Comparison of ENCODE assay signal across 27 mouse cellular contexts in the genomic region with DNA sequence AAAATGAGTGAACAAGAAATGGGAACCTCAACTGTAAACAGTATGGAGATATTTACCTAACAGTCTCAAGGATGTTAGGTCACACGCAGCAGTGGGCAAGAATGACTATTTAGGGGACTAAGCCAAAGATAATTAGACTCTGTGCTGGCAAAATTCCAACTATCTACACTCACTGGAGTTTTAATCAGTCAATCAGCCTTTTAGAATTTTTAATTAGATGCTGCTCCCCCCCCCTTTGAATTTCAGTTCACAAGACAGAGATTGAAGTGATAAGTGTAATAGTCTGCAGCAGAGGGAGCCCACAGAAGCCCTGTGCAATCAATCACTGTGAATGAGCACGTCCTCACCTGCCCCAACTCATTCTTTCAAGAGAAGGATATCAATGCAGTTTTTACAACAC.
DNase-seq lines count a peak whose midpoint lies in the region; ATAC-seq and TF ChIP-seq lines count a peak whose summit lies in the region.
"Had no signal": no experiment of that assay in that cellular context is flagged by ENCODE, and none has a peak within 500 bp of the region (broad histone marks: within the 10 kb centered on the region; RNA-seq: fewer than 3 reads in every experiment).

No protein-coding gene starts in this region.

- H3K9ac ChIP-seq in hindbrain, embryonic 13.5 days = no peak overlapping the region
- no peak overlapping the region for H3K9ac ChIP-seq in hindbrain, embryonic 11.5 days (ENCODE audit: low read depth, low read length)
- H3K9ac ChIP-seq in midbrain, embryonic 13.5 days (replicated peaks) = no peak overlapping the region
- H3K9ac ChIP-seq in forebrain, embryonic 15.5 days (replicated peaks) = no peak overlapping the region
- H3K9ac ChIP-seq: heart, embryonic 12.5 days; liver, embryonic 14.5 days had no signal

- no peak for DNase-seq in hindbrain, embryonic 11.5 days (ENCODE audit: low spot score)
- DNase-seq in midbrain, embryonic 10.5 days (ENCODE audit: low spot score) = no peak
- peak; percentile 79 for DNase-seq in brain, embryonic 14.5 days (ENCODE audit: low read depth)
- DNase-seq in adrenal gland, postnatal 10 days = no peak
- DNase-seq: adrenal gland, adult 2 months; cerebellum, adult 8-10 months; cerebellum, postnatal 25 days; heart, adult 2 months; heart, postnatal 4 days; kidney, adult 11 months; kidney, postnatal 14 days; liver; lung, adult 2 months; lung, postnatal 14 days; right cerebral cortex, adult 18-20 months; spleen, adult 18-20 months; thymus, adult 18-20 months; thymus, postnatal 25 days had no signal

- 0 out of 2 replicates have a peak, but pooled peaks cover 5% of the 10 kb centered on the region for H3K4me1 ChIP-seq in hindbrain, embryonic 13.5 days (replicated peaks)
- no peaks in the 10 kb centered on the region for H3K4me1 ChIP-seq in hindbrain, embryonic 11.5 days (replicated peaks; ENCODE audit: control insufficient read depth, insufficient read depth, low read length)
- 0 out of 2 replicates have a peak, but pooled peaks cover 6% of the 10 kb centered on the region for H3K4me1 ChIP-seq in midbrain, embryonic 13.5 days (replicated peaks)
- H3K4me1 ChIP-seq in midbrain, embryonic 10.5 days = peaks cover 4% of the 10 kb centered on the region; the same call in 1 of the 2 replicates
- H3K4me1 ChIP-seq in forebrain, embryonic 15.5 days = peaks cover 6% of the 10 kb centered on the region
- H3K4me1 ChIP-seq: heart, embryonic 12.5 days had no signal

- no peak overlapping the region for H3K4me3 ChIP-seq in hindbrain, embryonic 13.5 days
- H3K4me3 ChIP-seq in hindbrain, embryonic 11.5 days (ENCODE audit: low read depth, low read length) = no peak overlapping the region
- H3K4me3 ChIP-seq in midbrain, embryonic 13.5 days (replicated peaks) = no peak overlapping the region
- no peak overlapping the region for H3K4me3 ChIP-seq in midbrain, embryonic 10.5 days
- no peak overlapping the region for H3K4me3 ChIP-seq in forebrain, embryonic 15.5 days
- H3K4me3 ChIP-seq: heart, adult 2 months; heart, embryonic 12.5 days had no signal

- no peaks in the 10 kb centered on the region for H3K36me3 ChIP-seq in hindbrain, embryonic 13.5 days
- H3K36me3 ChIP-seq in hindbrain, embryonic 11.5 days (ENCODE audit: control insufficient read depth, insufficient read depth, low read length) = no peaks in the 10 kb centered on the region
- H3K36me3 ChIP-seq in midbrain, embryonic 13.5 days = no peaks in the 10 kb centered on the region
- no peaks in the 10 kb centered on the region for H3K36me3 ChIP-seq in midbrain, embryonic 10.5 days
- no peaks in the 10 kb centered on the region for H3K36me3 ChIP-seq in forebrain, embryonic 15.5 days
- H3K36me3 ChIP-seq: heart, embryonic 12.5 days had no signal

- 51% methylated on average over 2 of the region's 2 CpGs for WGBS in hindbrain, embryonic 13.5 days
- WGBS in hindbrain, embryonic 11.5 days = 86% methylated on average over 2 of the region's 2 CpGs
- 66% methylated on average over 2 of the region's 2 CpGs for WGBS in midbrain, embryonic 13.5 days
- 82% methylated on average over 2 of the region's 2 CpGs for WGBS in midbrain, embryonic 10.5 days
- WGBS in forebrain, embryonic 15.5 days = 19% methylated on average over 2 of the region's 2 CpGs

- ATAC-seq in hindbrain, embryonic 13.5 days (ENCODE audit: low FRiP score) = 0 out of 2 replicates have a peak, but pooled peaks have one; percentile 65
- ATAC-seq in hindbrain, embryonic 11.5 days (ENCODE audit: low FRiP score) = no peak
- 0 out of 2 replicates have a peak, but pooled peaks have one; percentile 45 for ATAC-seq in midbrain, embryonic 13.5 days
- peak; percentile 63 for ATAC-seq in forebrain, embryonic 15.5 days (replicated peaks)
- ATAC-seq: activated CD4-positive, CD25-positive, alpha-beta regulatory T cell, adult 4 months; CD4-positive, CD25-positive, alpha-beta regulatory T cell, adult 4 months; inflammation-experienced regulatory T-cells, adult 6 months had no signal

- H3K27ac ChIP-seq in hindbrain, embryonic 13.5 days = no peak overlapping the region
- H3K27ac ChIP-seq in hindbrain, embryonic 11.5 days (ENCODE audit: low read depth, low read length) = no peak overlapping the region
- no peak overlapping the region for H3K27ac ChIP-seq in midbrain, embryonic 13.5 days
- H3K27ac ChIP-seq in midbrain, embryonic 10.5 days (replicated peaks) = no peak overlapping the region
- H3K27ac ChIP-seq in forebrain, embryonic 15.5 days (replicated peaks) = no peak overlapping the region
- H3K27ac ChIP-seq: heart, adult 2 months; liver, embryonic 14.5 days; stomach, postnatal 0 days had no signal

- no peak overlapping the region for H3K4me2 ChIP-seq in hindbrain, embryonic 13.5 days
- H3K4me2 ChIP-seq in hindbrain, embryonic 11.5 days (replicated peaks; ENCODE audit: low read depth, low read length) = no peak overlapping the region
- H3K4me2 ChIP-seq in midbrain, embryonic 13.5 days (replicated peaks) = no peak overlapping the region
- H3K4me2 ChIP-seq in forebrain, embryonic 15.5 days (replicated peaks) = no peak overlapping the region
- H3K4me2 ChIP-seq: heart, embryonic 12.5 days had no signal

- TF ChIP-seq CTCF in brain, embryonic 14.5 days (IDR thresholded peaks at IDR 0.05; ENCODE audit: borderline replicate concordance, extremely low read depth, insufficient read depth, insufficient read length) = no peak

- H3K27me3 ChIP-seq in hindbrain, embryonic 13.5 days = no peaks in the 10 kb centered on the region
- H3K27me3 ChIP-seq in hindbrain, embryonic 11.5 days (ENCODE audit: control insufficient read depth, insufficient read depth, low read length) = no peaks in the 10 kb centered on the region
- no peaks in the 10 kb centered on the region for H3K27me3 ChIP-seq in midbrain, embryonic 13.5 days
- H3K27me3 ChIP-seq in midbrain, embryonic 10.5 days (ENCODE audit: low read depth, poor library complexity, severe bottlenecking) = no peaks in the 10 kb centered on the region
- no peaks in the 10 kb centered on the region for H3K27me3 ChIP-seq in forebrain, embryonic 15.5 days
- H3K27me3 ChIP-seq: heart, embryonic 12.5 days had no signal

- no peaks in the 10 kb centered on the region for H3K9me3 ChIP-seq in hindbrain, embryonic 13.5 days
- no peaks in the 10 kb centered on the region for H3K9me3 ChIP-seq in hindbrain, embryonic 11.5 days (ENCODE audit: control insufficient read depth, low read length)
- no peaks in the 10 kb centered on the region for H3K9me3 ChIP-seq in midbrain, embryonic 13.5 days
- H3K9me3 ChIP-seq in midbrain, embryonic 10.5 days (replicated peaks) = no peaks in the 10 kb centered on the region
- H3K9me3 ChIP-seq in forebrain, embryonic 15.5 days = no peaks in the 10 kb centered on the region
- H3K9me3 ChIP-seq: heart, embryonic 12.5 days had no signal

- TF ChIP-seq POLR2A in brain, embryonic 14.5 days (IDR thresholded peaks at IDR 0.05; ENCODE audit: borderline replicate concordance, extremely low read depth, insufficient read depth, insufficient read length, poor library complexity, severe bottlenecking) = no peak
